Mouse (Mus musculus) heart, postnatal 0 days (tissue): Measurements from ENCODE around the gene Abcg4. TPM values are rescaled to one million over a fixed set of nuclear protein-coding genes. Genes with fewer than 3 reads are reported as not detected.
A peak's percentile ranks its signal among the peaks of the same experiment; 100 is the strongest.
"Not testable (repeated sequence)": the region's sequence is repeated elsewhere in the genome, so short reads cannot be mapped to it uniquely, and the experiment has no call there.

ENCODE experiments used
- ATAC-seq: fragments of 200-750 bp; cut with Nextera tagmentation; 2 replicates; pipeline ENCODE4 v1.8.0; 2017; ENCODE audit warnings: low read depth, moderate number of reproducible peaks, moderate library complexity; ENCODE audit not compliant: insufficient read depth
- DNase-seq: peaks from one replicate; pipeline ENCODE4 v3.0.0-alpha.2; 2016; ENCODE audit warnings: low spot score
- H3K27ac ChIP-seq: fragments of 300-500 bp; sonication (generic); 2 replicates; pipeline ENCODE4 v1.5.1; 2014; ENCODE audit warnings: low read depth, mild to moderate bottlenecking
- H3K27me3 ChIP-seq: fragments of 300-500 bp; sonication (generic); 2 replicates; pipeline ENCODE4 v1.6.1; 2014; ENCODE audit warnings: low read length, mixed read lengths; ENCODE audit not compliant: control insufficient read depth, insufficient read depth
- H3K36me3 ChIP-seq: fragments of 300-500 bp; sonication (generic); replicated peaks from 2 replicates; pipeline ENCODE4 v1.6.1; 2014; ENCODE audit warnings: low read length, mixed read lengths; ENCODE audit not compliant: control insufficient read depth, insufficient read depth
- H3K4me1 ChIP-seq: fragments of 300-500 bp; sonication (generic); 2 replicates; pipeline ENCODE4 v1.6.1; 2014; ENCODE audit warnings: antibody characterized with exemption; ENCODE audit not compliant: control insufficient read depth, insufficient read depth
- H3K4me2 ChIP-seq: fragments of 300-500 bp; sonication (generic); 2 replicates; pipeline ENCODE4 v1.6.1; 2014; ENCODE audit warnings: low read depth, mild to moderate bottlenecking, low read length, moderate library complexity
- H3K4me3 ChIP-seq: fragments of 300-500 bp; sonication (generic); 2 replicates; pipeline ENCODE4 v1.5.1; 2014; ENCODE audit warnings: low read depth, low read length
- H3K9ac ChIP-seq: fragments of 300-500 bp; sonication (generic); replicated peaks from 2 replicates; pipeline ENCODE4 v1.6.1; 2014; ENCODE audit warnings: low read depth, low read length, mixed read lengths
- H3K9me3 ChIP-seq: fragments of 300-500 bp; sonication (generic); replicated peaks from 2 replicates; pipeline ENCODE4 v1.6.1; 2016; ENCODE audit warnings: low read length; ENCODE audit not compliant: control insufficient read depth
- CTCF ChIP-seq: IDR thresholded peaks from 2 replicates; pipeline ENCODE4 v1.5.1; 2016; ENCODE audit warnings: antibody characterized with exemption, control low read depth, low read depth
- EP300 ChIP-seq: IDR thresholded peaks from 2 replicates; pipeline ENCODE4 v1.6.1; 2016; ENCODE audit warnings: antibody characterized with exemption, low read depth
- WGBS: fragments of 180-500 bp; shearing (Covaris S2); extraction: QIAGEN DNeasy Blood & Tissue Kit; methylation state at CpG from one replicate; pipeline ENCODE4 v1.1.7; 2014; 5-methylcytosine and 5-hydroxymethylcytosine counted together
- polyA plus RNA-seq: library from polyadenylated mRNA; unstranded; fragments of >200 nt; fragmentation: Nextera tagmentation; extraction: Ambion mirVana; gene quantifications from 2 replicates; pipeline ENCODE4 v1.2.1, GENCODE M21; 2015
- total RNA-seq: library from RNA; depleted of rRNA; stranded (reverse); fragments of >200 nt; gene quantifications from 2 replicates; pipeline ENCODE4 v1.2.3, GENCODE M21; 2014; ENCODE audit warnings: low replicate concordance; rRNA removed

The Abcg4 gene
- total RNA-seq (1.7 and 2.1 TPM in 2 replicates), polyA plus RNA-seq (0.49 and 0.69 TPM in 2 replicates)

GRCm38 (mm10) chr9:44288076-44288958, at the start of gene Abcg4:
TSS of gene Abcg4 (minus strand) at chr9:44288615.
- no peak within 1 kb of the TSS for H3K27ac ChIP-seq
- DNase-seq = no peak
- WGBS = under 1% methylated on average over 38 of the region's 38 CpGs

GRCm38 (mm10) chr9:44337436-44338169, 49.2 kb upstream of the Abcg4 start:
- Histone ChIP-seq H3K27ac (no peak overlapping the region), H3K36me3 (peaks cover 44% of the 10 kb centered on the region)

More at GRCm38 (mm10) chr9:44288076-44288958, at the start of gene Abcg4:
- peak within 1 kb of the TSS; percentile 80 for H3K4me2 ChIP-seq
- H3K9me3 ChIP-seq = no peaks in the 10 kb centered on the region
- H3K4me3 ChIP-seq = peak within 1 kb of the TSS; percentile 52
- H3K36me3 ChIP-seq = peaks cover 26% of the 10 kb centered on the region
- peaks cover 25% of the 10 kb centered on the region; the same call in 1 of the 2 replicates for H3K27me3 ChIP-seq
- TF ChIP-seq CTCF (no peak), EP300 (no peak)
- H3K4me1 ChIP-seq = peaks cover 19% of the 10 kb centered on the region
- ATAC-seq = peak; percentile 32; the same call in 1 of the 2 replicates
- peak within 1 kb of the TSS; percentile 58 for H3K9ac ChIP-seq

GRCm38 (mm10) chr9:44336964-44337363, 48.5 kb upstream of the Abcg4 start:
- WGBS = 61% methylated on average over 3 of the region's 3 CpGs
- Histone ChIP-seq H3K36me3 (peaks cover 51% of the 10 kb centered on the region), H3K27ac (no peak overlapping the region), H3K4me3 (peak overlapping the region; percentile 92), H3K27me3 (no peaks in the 10 kb centered on the region), H3K9me3 (no peaks in the 10 kb centered on the region), H3K4me2 (peak overlapping the region; percentile 98), H3K9ac (peak overlapping the region; percentile 46), H3K4me1 (peaks cover 14% of the 10 kb centered on the region)
- no peak for ATAC-seq
- DNase-seq = no peak
- TF ChIP-seq EP300 (no peak), CTCF (no peak)

More at GRCm38 (mm10) chr9:44337436-44338169, 49.2 kb upstream of the Abcg4 start:
- no peaks in the 10 kb centered on the region for H3K27me3 ChIP-seq
- peaks cover 21% of the 10 kb centered on the region for H3K4me1 ChIP-seq
- no peak for DNase-seq
- 61% methylated on average over 9 of the region's 9 CpGs for WGBS
- no peaks in the 10 kb centered on the region for H3K9me3 ChIP-seq
- H3K4me2 ChIP-seq = peak overlapping the region; percentile 98
- ATAC-seq = no peak
- TF ChIP-seq CTCF = no peak
- no peak for TF ChIP-seq EP300
- H3K4me3 ChIP-seq = peak overlapping the region; percentile 92; the same call in 1 of the 2 replicates
- H3K9ac ChIP-seq = peak overlapping the region; percentile 46; the same call in 1 of the 2 replicates

- H3K4me2 ChIP-seq = peak overlapping the region; percentile 98
- not testable (repeated sequence) for H3K9me3 ChIP-seq, ATAC-seq, H3K27ac ChIP-seq, H3K27me3 ChIP-seq, DNase-seq
- peak overlapping the region; percentile 92 for H3K4me3 ChIP-seq
- peaks cover 14% of the 10 kb centered on the region for H3K4me1 ChIP-seq
- peaks cover 55% of the 10 kb centered on the region for H3K36me3 ChIP-seq
- H3K9ac ChIP-seq = peak overlapping the region; percentile 46
- WGBS = 31% methylated on average over 4 of the region's 4 CpGs
Measured at GRCm38 (mm10) chr9:44336513-44336912, 48.1 kb upstream of the Abcg4 start.

- Histone ChIP-seq H3K27ac (no peak overlapping the region; the same call in 1 of the 2 replicates), H3K4me1 (peaks cover 14% of the 10 kb centered on the region), H3K9ac (peak overlapping the region; percentile 94), H3K9me3 (no peaks in the 10 kb centered on the region), H3K36me3 (peaks cover 57% of the 10 kb centered on the region), H3K27me3 (no peaks in the 10 kb centered on the region), H3K4me2 (peak overlapping the region; percentile 98), H3K4me3 (peak overlapping the region; percentile 92)
- ATAC-seq (no peak), DNase-seq (no peak)
- 3% methylated on average over 5 of the region's 5 CpGs for WGBS
- TF ChIP-seq EP300 (no peak), CTCF (no peak)
Measured at GRCm38 (mm10) chr9:44336093-44336406, 47.6 kb upstream of the Abcg4 start.
